Mouse (Mus musculus) heart, embryonic 14.5 days (tissue): ENCODE results near the gene Smarca2. TPM values are rescaled to one million over a fixed set of nuclear protein-coding genes. Genes with fewer than 3 reads are reported as not detected.

Source experiments
- ATAC-seq: fragments of 200-750 bp; cut with Nextera tagmentation; 2 replicates; pipeline ENCODE4 v1.8.0; 2017; ENCODE audit warnings: low read depth, moderate TSS enrichment; ENCODE audit not compliant: insufficient number of reproducible peaks, insufficient read depth, low FRiP score
- H3K27ac ChIP-seq, 2 experiments: fragments of 200-500 bp in 1 of 2; fragments of 300-500 bp in 1 of 2; sonication (generic) in 1 of 2; replicated peaks in 1 of 2; 2 replicates each; pipeline ENCODE4 v1.5.1; 2012 to 2014; ENCODE audit warnings: low read depth in 2 of 2, low read length in 2 of 2, control low read depth in 1 of 2, mild to moderate bottlenecking in 1 of 2, mixed read lengths in 1 of 2; ENCODE audit not compliant: control insufficient read depth in 1 of 2, insufficient read depth in 1 of 2
- H3K27me3 ChIP-seq: fragments of 300-500 bp; sonication (generic); 2 replicates; pipeline ENCODE4 v1.6.1; 2014; ENCODE audit warnings: mild to moderate bottlenecking, low read length, control low read depth; ENCODE audit not compliant: control insufficient read depth, insufficient read depth
- H3K36me3 ChIP-seq: fragments of 300-500 bp; sonication (generic); 2 replicates; pipeline ENCODE4 v1.6.1; 2014; ENCODE audit warnings: mild to moderate bottlenecking, control low read depth, low read length, mixed read lengths; ENCODE audit not compliant: control insufficient read depth, insufficient read depth
- H3K4me1 ChIP-seq, 2 experiments: fragments of 200-500 bp in 1 of 2; fragments of 300-500 bp in 1 of 2; sonication (generic) in 1 of 2; 2 replicates each; pipeline ENCODE4 v1.6.1; 2012 to 2014; ENCODE audit warnings: low read length in 2 of 2, control low read depth in 1 of 2, mixed read lengths in 1 of 2; ENCODE audit not compliant: control insufficient read depth in 2 of 2, insufficient read depth in 2 of 2
- H3K4me2 ChIP-seq: fragments of 300-500 bp; sonication (generic); 2 replicates; pipeline ENCODE4 v1.6.1; 2014; ENCODE audit warnings: mild to moderate bottlenecking, low read length
- H3K4me3 ChIP-seq, 2 experiments: fragments of 200-500 bp in 1 of 2; fragments of 300-500 bp in 1 of 2; sonication (generic) in 1 of 2; 2 replicates each; pipeline ENCODE4 v1.5.1; 2012 to 2014; ENCODE audit warnings: low read length in 2 of 2, mild to moderate bottlenecking in 2 of 2, control low read depth in 1 of 2, low read depth in 1 of 2, moderate library complexity in 1 of 2; ENCODE audit not compliant: control insufficient read depth in 1 of 2, insufficient read depth in 1 of 2
- H3K9ac ChIP-seq: fragments of 300-500 bp; sonication (generic); 2 replicates; pipeline ENCODE4 v1.6.1; 2014; ENCODE audit warnings: mild to moderate bottlenecking, low read length
- H3K9me3 ChIP-seq: fragments of 300-500 bp; sonication (generic); 2 replicates; pipeline ENCODE4 v1.6.1; 2016; ENCODE audit warnings: low read length, control low read depth; ENCODE audit not compliant: control insufficient read depth
- WGBS: fragments of 180-500 bp; shearing (Covaris S2); extraction: QIAGEN DNeasy Blood & Tissue Kit; methylation state at CpG from one replicate; pipeline ENCODE4 v1.1.7; 2014; 5-methylcytosine and 5-hydroxymethylcytosine counted together
- polyA plus RNA-seq: library from polyadenylated mRNA; unstranded; fragments of >200 nt; fragmentation: Nextera tagmentation; extraction: Ambion mirVana; gene quantifications from 2 replicates; pipeline ENCODE4 v1.2.1, GENCODE M21; 2014

Gene Smarca2
- polyA plus RNA-seq, 1 experiment from 2014 or later = 32.3 TPM

- H3K9ac ChIP-seq = no peak overlapping the region
- H3K4me1 ChIP-seq = peaks cover 3 to 5% of the 10 kb centered on the region in 2 experiments; a peak in 1 of 4 replicates
- no peak overlapping the region for H3K4me3 ChIP-seq
- no peak for ATAC-seq
- no peaks in the 10 kb centered on the region for H3K9me3 ChIP-seq
- H3K27ac ChIP-seq = no peak overlapping the region
- peaks cover 21% of the 10 kb centered on the region for H3K36me3 ChIP-seq
- H3K4me2 ChIP-seq = no peak overlapping the region
- 37% methylated on average over 7 of the region's 7 CpGs for WGBS
- no peaks in the 10 kb centered on the region for H3K27me3 ChIP-seq
Observed at GRCm38 (mm10) chr19:26719161-26719560, 114.3 kb downstream of the Smarca2 start.

DNA sequence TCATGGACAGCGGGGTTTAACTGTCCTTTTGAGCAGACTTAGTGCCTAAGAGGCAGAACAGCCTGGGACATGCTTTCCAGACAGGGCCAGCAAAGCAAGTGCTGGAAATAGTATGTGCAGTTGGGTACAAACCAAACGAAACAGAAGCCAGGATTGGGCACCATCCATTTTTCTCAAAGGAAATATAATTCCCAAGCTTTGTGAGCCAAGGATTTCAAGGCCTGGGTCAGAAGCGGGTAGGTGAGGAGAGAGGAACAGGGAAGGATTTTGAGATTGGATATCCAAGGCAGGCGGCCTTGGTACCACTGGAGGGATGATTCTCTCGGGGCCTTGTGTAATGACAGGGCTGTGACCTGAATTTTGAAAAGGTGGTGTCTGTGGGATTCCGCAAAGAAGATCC is 116.9 kb downstream of the Smarca2 start:
- no peak overlapping the region for H3K4me3 ChIP-seq
- peaks cover 15% of the 10 kb centered on the region for H3K36me3 ChIP-seq
- H3K9ac ChIP-seq = no peak overlapping the region
- ATAC-seq = no peak
- no peaks in the 10 kb centered on the region for H3K27me3 ChIP-seq
- no peak overlapping the region for H3K4me2 ChIP-seq
- H3K9me3 ChIP-seq = no peaks in the 10 kb centered on the region
- WGBS = 83% methylated on average over 6 of the region's 6 CpGs
- no peak overlapping the region for H3K27ac ChIP-seq
- peaks cover 3 to 5% of the 10 kb centered on the region in 2 experiments; a peak in 1 of 4 replicates for H3K4me1 ChIP-seq

GRCm38 (mm10) chr19:26723899-26724298 is 119.0 kb downstream of the Smarca2 start:
- H3K9me3 ChIP-seq = no peaks in the 10 kb centered on the region
- H3K36me3 ChIP-seq = peaks cover 15% of the 10 kb centered on the region
- 84% methylated on average over 11 of the region's 11 CpGs for WGBS
- peaks cover 5 to 7% of the 10 kb centered on the region in 2 experiments; a peak in 3 of 4 replicates for H3K4me1 ChIP-seq
- ATAC-seq = no peak
- H3K4me2 ChIP-seq = no peak overlapping the region
- H3K27me3 ChIP-seq = no peaks in the 10 kb centered on the region
- no peak overlapping the region for H3K9ac ChIP-seq
- no peak overlapping the region for H3K4me3 ChIP-seq
- H3K27ac ChIP-seq = no peak overlapping the region

DNA sequence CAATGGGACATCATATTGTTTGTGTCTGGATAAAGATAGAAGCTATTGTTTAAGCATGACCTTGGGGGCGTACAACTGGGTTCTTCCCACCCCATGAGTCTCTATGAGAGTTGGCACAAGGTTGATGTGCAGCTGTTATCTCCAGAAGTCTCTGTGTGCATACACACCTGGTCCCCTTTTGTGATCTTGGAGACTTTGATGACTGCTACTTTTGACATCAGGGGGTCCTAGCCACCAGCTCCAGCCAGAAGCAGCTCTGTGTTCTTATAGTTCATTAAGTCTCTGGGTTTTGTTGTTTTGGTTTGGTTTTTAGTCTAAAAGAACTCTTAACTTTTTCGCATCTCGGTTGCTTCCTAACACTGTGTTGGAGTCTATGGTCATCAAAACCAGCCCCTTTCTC is 119.8 kb downstream of the Smarca2 start:
- Histone ChIP-seq H3K4me2 (no peak overlapping the region), H3K4me1 (peaks cover 0 to 4% of the 10 kb centered on the region in 2 experiments; a peak in 2 of 4 replicates), H3K36me3 (peaks cover 15% of the 10 kb centered on the region), H3K27me3 (no peaks in the 10 kb centered on the region), H3K4me3 (no peak overlapping the region), H3K9ac (no peak overlapping the region), H3K9me3 (no peaks in the 10 kb centered on the region), H3K27ac (no peak overlapping the region)
- no peak for ATAC-seq
- WGBS = 82% methylated on average over 3 of the region's 3 CpGs

DNA sequence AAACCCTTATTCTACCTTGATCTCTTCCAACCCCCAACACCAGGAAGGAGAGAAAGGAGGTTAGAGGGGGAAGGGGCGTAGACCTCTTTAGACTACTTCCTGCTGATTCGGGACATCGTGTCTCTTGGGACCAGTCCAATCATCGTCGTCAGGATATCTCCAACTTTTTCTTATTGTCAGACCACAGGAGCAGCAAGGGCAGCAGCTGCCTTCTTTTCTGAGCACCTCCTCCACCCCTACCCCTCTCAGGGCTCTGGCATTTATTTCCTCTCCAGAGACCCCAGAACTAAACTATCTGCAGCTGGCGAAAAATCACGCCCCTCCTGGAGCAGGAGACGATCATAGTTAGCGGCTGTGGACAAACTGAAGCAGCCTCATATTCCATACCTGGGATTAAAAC is 122.9 kb downstream of the Smarca2 start:
- Histone ChIP-seq H3K27me3 (no peaks in the 10 kb centered on the region), H3K4me2 (no peak overlapping the region), H3K27ac (no peak overlapping the region), H3K36me3 (no peaks in the 10 kb centered on the region), H3K9me3 (no peaks in the 10 kb centered on the region), H3K4me1 (peaks cover 0 to 4% of the 10 kb centered on the region in 2 experiments; a peak in 2 of 4 replicates), H3K4me3 (no peak overlapping the region), H3K9ac (no peak overlapping the region)
- 67% methylated on average over 9 of the region's 9 CpGs for WGBS
- ATAC-seq = no peak

DNA sequence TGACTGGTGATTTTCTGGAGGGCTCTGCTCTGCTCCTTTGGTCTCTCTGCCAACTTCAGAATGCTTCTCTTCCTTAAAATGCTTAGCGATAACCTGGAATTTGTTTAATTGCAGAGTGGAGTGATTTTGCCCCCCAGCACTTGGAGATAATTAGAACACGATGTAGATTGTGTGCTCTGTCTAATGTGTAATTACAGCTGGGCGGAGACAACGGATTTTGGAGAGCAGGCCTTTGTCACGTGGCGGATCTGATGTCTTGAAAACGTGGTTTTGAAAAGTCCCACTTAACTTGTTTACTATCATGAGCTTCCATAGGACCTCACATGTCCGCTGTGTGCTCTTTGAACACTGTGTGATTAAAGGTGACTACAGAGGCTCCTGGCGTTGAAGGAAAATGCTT is 125.6 kb downstream of the Smarca2 start:
- H3K27me3 ChIP-seq = no peaks in the 10 kb centered on the region
- H3K27ac ChIP-seq = no peak overlapping the region
- ATAC-seq = no peak
- no peaks in the 10 kb centered on the region for H3K36me3 ChIP-seq
- no peak overlapping the region for H3K4me3 ChIP-seq
- WGBS = 78% methylated on average over 9 of the region's 9 CpGs
- no peaks in the 10 kb centered on the region for H3K9me3 ChIP-seq
- H3K4me1 ChIP-seq = peaks cover 8 to 12% of the 10 kb centered on the region in 2 experiments
- H3K9ac ChIP-seq = no peak overlapping the region
- no peak overlapping the region for H3K4me2 ChIP-seq

GRCm38 (mm10) chr19:26731121-26731520 is 126.3 kb downstream of the Smarca2 start:
- no peak overlapping the region for H3K9ac ChIP-seq
- no peaks in the 10 kb centered on the region for H3K9me3 ChIP-seq
- H3K4me1 ChIP-seq = peaks cover 8 to 12% of the 10 kb centered on the region in 2 experiments
- H3K4me2 ChIP-seq = no peak overlapping the region
- no peaks in the 10 kb centered on the region for H3K27me3 ChIP-seq
- no peaks in the 10 kb centered on the region for H3K36me3 ChIP-seq
- no peak overlapping the region for H3K4me3 ChIP-seq
- no peak overlapping the region for H3K27ac ChIP-seq
- ATAC-seq = no peak
- WGBS = 66% methylated on average over 4 of the region's 4 CpGs

- Histone ChIP-seq H3K4me3 (no peak overlapping the region), H3K27ac (no peak overlapping the region), H3K4me2 (no peak overlapping the region), H3K9me3 (no peaks in the 10 kb centered on the region), H3K36me3 (no peaks in the 10 kb centered on the region), H3K9ac (no peak overlapping the region), H3K4me1 (peaks cover 8 to 12% of the 10 kb centered on the region in 2 experiments), H3K27me3 (no peaks in the 10 kb centered on the region)
- no peak for ATAC-seq
- WGBS = 2% methylated on average over 4 of the region's 4 CpGs
Observed at GRCm38 (mm10) chr19:26731809-26732208, 127.0 kb downstream of the Smarca2 start.
